Mouse (Mus musculus) thymus, postnatal 4 days (tissue): ENCODE measurements around the gene Hpse.

Experiments
- DNase-seq: peaks from one replicate; pipeline ENCODE4 v3.0.0; 2021

The Hpse gene

DNA sequence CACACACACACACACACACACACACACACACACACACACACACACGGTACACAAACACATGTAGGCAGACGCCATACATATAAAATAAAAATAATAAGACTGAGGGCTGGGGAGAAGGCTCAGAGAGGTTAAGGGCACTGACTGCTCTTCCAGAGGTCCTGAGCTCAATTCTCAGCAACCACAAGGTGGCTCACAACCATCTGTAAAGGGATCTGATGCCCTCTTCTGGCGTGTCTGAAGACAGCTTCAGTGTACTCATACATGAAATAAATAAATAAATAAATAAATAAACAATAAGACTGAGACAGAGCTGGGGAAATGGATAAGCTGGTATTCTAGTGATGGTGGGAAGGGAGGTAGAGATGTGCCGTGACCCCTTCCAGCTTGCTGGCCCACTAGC is 33.9 kb downstream of the Hpse start:
- DNase-seq, result no peak

DNA sequence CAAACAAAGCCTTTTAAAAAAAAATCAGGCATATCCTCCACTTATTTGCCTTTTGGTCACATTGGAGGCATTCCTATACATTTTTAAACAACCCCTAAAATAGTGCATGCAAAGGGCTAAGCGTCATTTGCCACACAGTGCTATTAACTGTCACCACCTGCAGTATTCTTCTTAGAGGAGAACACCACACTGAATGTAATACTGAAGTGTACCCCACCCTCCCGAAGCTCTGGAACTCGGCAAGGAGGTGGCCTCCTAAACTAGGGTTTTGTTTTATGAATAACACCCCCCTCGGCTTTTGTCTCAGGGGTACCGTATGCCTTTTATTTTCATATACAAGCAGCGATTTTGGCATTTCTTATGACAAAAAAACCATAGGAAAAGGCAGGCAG is 39.0 kb downstream of the Hpse start:
- DNase-seq, result no peak

DNA sequence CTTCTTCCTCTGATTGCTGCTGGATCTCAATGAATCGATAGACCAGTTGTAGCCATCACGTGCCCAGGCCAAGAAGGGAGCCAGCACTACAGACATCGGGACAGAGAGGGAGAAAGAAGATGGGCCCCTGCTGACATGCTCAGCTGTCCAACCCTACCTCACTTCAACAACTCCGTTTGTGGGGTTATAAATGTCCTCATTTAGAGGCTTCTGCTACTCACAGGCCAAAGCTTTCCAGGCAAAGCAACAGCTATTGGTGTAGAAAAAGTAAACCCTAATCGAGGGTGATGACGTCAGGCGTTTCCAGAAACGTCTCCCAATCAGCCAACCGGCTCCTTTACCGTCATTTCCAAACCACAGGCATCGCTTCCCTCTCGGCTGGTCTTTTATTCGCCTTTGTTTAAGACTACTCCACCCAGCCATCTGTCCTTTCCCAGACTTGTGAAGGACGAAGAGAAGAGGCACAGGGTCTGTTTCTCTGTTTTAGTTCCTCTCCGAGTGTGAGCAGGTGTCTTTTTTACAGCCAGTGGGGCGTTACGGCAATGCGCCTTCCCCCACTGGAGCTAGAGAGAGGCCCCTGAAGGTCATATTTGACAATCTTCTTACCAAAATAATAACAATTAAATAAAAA is 39.5 kb downstream of the Hpse start:
- no peak for DNase-seq

DNA sequence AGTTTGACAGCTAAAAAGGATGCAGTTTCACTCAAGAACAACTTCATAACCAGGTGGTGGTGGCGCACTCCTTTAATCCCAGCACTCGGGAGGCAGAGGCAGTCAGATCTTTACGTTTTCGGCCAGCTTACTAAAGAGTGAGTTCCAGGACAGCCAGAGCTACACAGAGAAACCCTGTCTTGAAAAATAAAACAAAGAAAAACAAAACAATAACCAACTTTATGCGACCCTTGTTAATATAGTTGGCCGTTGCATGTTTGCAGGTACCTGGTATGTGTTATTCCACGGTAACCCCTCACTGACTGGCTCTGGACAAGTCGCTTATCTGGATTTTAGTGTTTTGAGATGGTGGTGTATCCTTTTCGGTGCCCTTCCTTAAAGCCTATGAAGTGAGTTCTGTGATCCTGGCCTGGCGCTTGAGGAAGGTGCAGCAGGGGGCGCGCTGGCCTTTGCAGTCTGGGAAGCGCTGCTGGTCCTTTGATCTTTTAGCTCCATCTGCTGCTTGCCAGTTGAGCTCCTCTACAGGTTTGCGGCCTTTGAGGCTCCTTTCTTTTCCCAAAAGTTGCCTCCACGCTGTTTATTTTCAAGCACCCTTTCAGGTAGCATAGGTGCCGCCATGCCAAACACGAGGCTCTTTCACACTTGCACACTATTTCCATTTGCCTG is 44.7 kb downstream of the Hpse start, which contains the start of gene Coq2:
Gene Coq2 (minus strand): TSS at position 430 of the 666 bp plus-strand sequence.
- peak; percentile 90 for DNase-seq

- peak; percentile 89 for DNase-seq
Observed at GRCm38 (mm10) chr5:100673745-100674486, 45.6 kb downstream of the Hpse start.

DNA sequence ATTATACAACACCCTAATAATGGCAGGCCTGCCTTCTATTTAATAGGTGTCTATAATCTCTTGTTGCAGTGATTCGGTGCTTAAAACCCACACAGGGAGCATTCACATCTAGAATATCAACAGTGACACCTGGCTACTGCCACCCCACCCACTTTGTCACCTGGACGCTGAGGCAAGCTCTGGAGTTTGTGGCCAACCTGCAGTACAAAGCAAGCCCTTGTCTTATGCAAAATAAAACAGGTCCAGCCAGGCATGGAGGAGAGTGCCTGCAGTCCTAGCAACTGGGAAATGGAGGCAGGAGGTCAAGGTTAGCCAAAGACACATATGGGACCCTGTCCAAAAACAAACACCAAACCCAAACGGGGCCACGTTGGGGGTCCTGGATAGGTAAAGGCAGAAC is 47.1 kb downstream of the Hpse start:
- DNase-seq, result no peak

DNA sequence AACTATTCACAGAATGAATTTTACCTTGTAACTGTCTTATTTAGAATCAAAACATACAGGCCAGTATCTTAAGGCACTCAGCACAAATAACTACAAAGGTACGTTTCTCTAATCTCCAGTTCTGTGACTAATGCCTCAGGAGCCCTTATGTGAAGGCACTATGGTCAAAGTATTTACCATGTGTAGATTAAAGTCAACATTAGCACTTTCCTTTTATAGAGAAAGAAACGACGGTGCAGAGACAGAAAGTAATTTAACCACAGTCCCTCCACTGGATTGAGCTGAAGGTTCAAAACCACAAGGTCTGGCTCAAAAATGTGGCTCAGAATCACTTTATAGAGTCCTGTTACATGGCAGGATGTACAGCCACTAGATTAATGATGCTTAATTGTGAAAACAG is 47.6 kb downstream of the Hpse start:
- DNase-seq, result no peak

DNA sequence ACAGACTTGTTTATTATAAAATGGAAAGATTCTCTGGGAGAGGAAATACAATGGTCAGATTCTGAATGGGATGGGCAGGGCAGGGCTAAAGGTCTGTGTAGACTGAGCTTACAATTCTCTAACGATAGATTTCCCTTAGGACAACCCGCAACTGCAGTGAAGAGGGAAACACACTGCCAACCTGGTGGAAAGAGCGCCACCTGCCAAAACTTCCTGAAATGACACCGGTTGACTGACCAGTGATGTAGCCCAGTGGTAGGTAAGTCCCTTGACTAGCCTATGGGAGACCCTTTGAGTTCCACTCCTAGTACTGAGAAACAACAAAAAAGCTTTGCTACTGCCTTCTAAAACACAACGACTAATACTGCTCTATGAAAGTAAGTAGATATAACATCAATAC is 48.1 kb downstream of the Hpse start:
- peak; percentile 67 for DNase-seq

DNA sequence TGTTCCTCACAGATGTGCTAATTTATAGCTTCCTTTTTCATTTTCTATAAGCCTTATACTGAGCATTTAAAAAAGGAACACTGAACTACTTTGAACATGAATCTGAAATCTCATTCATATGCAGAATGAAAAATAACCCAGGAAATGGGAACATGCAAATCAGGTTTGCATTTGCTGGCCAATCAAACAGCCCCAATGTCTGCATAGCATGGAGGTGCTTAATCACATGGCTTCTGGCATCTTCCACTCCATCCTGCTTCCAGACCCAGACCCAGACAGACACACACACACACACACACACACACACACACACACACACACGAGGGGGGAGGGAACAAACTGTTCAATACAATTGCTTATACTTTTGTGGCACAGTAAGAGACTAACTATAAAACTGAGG is 52.6 kb downstream of the Hpse start:
- DNase-seq, result no peak

DNA sequence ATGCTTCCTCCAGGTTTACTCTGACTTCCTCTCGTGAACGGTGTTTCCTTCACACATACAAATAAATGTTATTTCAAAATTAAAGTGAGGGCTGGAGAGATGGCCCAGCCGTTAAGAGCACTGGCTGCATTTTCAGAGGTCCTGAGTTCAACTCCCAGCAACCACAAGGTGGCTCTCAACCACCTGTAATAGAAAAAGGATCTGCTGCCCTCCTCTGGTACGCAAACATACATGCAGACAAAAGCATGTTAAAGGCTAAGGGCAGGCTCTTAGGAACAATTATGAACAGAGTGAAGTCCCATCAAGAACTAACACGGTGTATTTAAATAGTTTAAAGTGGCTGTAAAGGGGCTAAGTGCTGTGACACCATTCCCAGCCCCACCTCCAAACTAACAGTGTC is 55.7 kb downstream of the Hpse start:
- DNase-seq, result peak; percentile 66

DNA sequence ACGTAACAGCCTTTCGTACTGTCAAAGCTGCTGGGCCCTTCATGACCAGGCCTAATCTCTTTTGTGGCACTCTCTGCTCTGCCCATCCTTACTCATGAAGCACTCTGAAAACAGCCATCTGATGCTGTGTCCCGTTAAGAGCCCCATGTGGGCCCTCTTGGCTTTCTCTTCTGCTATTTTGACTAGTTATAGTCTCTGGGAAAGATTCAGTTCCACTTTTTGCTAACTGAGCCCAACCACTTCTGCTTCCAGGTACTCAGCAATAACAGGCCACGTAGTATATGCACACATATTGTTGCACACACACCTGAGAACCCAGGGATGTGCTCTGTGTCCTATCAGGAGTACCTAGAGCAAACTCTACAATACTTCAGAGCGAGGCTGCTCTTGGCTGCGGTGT is 56.5 kb downstream of the Hpse start:
- DNase-seq, result no peak

GRCm38 (mm10) chr5:100658460-100658859 is 61.1 kb downstream of the Hpse start:
- no peak for DNase-seq

GRCm38 (mm10) chr5:100656352-100656751 is 63.2 kb downstream of the Hpse start:
- DNase-seq, result no peak

GRCm38 (mm10) chr5:100652327-100652726 is 67.2 kb downstream of the Hpse start:
- DNase-seq, result no peak

GRCm38 (mm10) chr5:100651486-100651885 is 68.0 kb downstream of the Hpse start:
- peak; percentile 36 for DNase-seq

DNA sequence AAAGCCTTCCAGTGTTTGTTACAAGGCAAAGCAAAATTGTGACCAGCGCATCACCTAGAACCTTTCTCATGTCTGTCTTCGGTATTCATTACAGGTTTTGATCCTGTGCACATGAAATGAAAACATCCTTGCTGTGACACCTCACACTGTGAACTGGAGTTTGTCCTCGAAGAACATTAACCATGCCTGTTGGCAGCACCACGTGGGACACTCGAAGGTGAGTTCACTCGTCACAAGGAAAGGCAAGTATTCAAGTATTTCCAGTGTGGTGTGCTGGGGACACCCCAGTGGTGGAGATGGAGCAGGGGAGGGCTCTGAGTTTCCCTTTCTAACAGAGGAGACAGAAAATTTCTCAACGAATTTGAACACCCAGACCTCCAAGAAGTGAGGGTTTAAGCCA is 68.5 kb downstream of the Hpse start:
- no peak for DNase-seq

DNA sequence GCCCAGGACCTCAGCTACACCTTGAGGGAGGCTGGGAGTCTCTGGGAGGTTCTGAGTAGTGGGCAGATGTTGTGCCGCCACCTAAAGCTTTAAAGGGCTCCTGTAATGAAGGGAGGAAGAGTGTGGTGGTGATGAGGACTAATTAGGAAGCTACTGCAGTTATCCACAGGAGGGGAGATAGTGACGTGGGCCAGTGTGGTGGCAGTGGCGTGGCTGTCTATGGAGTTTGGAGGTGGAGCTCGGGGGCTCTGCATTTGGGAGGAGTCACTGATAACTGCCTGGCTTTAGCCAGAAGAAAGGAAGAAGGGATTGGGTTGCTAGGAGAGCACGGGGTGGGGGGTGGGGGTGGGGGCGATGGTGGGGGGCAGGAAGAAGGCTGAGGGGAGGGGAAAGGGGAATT is 71.0 kb downstream of the Hpse start:
- DNase-seq, result no peak

DNA sequence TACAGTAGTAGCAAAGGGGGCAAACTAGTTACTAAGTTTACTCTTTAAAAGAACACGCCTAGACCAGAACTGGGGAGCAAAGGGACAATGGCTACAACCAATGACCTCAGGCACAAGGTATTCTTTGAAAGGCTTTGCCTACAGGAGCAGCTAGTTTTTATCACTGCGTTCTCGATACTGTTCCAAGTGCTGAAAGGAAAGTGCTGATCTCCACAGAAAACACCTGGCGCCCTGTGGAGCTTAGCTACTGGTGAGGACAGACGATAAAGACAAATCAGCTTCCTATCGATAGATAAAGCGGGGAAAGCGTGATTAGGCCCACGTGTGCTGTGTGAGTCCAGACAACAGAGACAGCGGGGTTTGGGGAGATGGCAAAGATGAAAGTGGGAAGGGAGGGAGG is 71.5 kb downstream of the Hpse start:
- no peak for DNase-seq

DNA sequence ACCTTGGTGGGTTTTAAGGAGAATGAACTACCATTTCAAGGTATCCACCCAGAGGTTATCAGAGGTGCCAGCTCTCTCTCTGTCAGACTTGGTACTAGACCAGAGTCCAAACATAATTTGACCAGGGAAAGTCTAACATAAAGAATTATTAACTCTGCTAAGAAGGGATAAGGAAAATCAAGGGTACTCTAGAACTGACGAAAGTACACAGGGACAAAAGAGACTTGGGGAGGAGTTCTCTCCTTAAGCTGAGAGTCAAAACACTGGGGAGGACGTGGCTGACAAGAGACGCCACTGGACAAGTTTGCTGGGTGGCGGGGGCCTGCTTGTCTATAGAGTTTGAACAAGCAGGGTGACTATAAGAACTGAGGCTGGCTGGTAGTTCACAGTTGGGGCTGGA is 73.0 kb downstream of the Hpse start:
- DNase-seq, result no peak

DNA sequence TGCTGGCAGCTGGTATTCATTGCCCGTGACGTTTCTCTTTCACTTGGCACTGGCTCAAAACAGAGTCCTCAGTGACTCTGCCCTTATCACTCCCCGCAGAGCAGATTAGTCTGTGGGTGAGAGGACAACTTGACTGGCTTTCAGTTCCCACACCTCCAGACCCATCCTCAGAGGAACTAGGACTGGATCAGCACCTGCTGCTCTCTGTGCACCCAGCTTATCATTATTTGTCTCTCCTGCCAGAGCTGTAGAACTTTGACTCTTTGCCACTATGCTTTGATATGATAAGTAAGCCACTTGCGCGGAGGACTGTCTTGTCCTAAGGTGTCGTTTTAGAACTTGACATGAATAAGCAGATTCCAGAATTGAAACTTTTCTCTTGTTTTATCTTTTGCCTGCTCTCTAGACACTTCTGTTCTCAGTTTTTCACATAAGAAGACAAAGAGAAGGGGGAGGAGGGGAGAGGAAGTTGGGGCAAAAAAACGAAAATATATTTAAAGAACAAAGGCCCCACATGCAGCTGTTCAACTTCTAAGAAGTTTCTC is 75.5 kb downstream of the Hpse start:
- DNase-seq, result no peak

- DNase-seq, result peak; percentile 45
Observed at GRCm38 (mm10) chr5:100643253-100643990, 76.1 kb downstream of the Hpse start.

- no peak for DNase-seq
Observed at GRCm38 (mm10) chr5:100642316-100642715, 77.2 kb downstream of the Hpse start.

DNA sequence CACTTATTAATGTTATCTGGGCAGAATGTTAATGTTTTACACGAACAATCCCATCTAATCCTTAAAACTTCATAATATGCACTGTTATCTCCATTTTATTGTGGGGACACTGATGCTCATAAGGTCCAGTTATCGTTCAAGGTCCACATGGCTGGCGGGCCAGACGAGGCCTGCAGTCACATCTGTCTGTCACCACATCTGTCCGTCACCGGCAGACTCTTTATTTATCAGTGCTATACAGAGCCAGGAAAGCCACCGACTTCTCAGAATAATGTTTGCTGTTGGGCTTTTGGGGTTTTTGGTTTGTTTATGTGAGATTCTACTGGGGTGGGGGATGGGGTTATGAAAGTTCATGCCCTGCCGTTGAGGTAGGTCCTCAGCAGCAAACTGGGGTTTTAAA is 81.0 kb downstream of the Hpse start:
- DNase-seq, result no peak
